Mouse (Mus musculus): Measurements from ENCODE around the gene D630003M21Rik.

The D630003M21Rik gene

GRCm38 (mm10) chr2:158141690-158142440 is 87.2 kb downstream of the D630003M21Rik start:
- no peak for DNase-seq (ENCODE audit: low read depth, low spot score)

- DNase-seq (ENCODE audit: low read depth, low spot score): no peak
These were observed 87.8 kb downstream of the D630003M21Rik start for GRCm38 (mm10) chr2:158141271-158141670.

GRCm38 (mm10) chr2:158140664-158141063 is 88.4 kb downstream of the D630003M21Rik start:
- no peak for DNase-seq (ENCODE audit: low read depth, low spot score)

- peak; percentile 95 for DNase-seq (ENCODE audit: low read depth, low spot score)
These were observed 89.4 kb downstream of the D630003M21Rik start for GRCm38 (mm10) chr2:158139628-158140027.

GRCm38 (mm10) chr2:158138778-158139177 is 90.2 kb downstream of the D630003M21Rik start:
- no peak for DNase-seq (ENCODE audit: low read depth, low spot score)

GRCm38 (mm10) chr2:158137771-158138170 is 91.3 kb downstream of the D630003M21Rik start:
- peak; percentile 82 for DNase-seq (ENCODE audit: low read depth, low spot score)

- peak; percentile 83 for DNase-seq (ENCODE audit: low read depth, low spot score)
These were observed 92.8 kb downstream of the D630003M21Rik start for GRCm38 (mm10) chr2:158136205-158136604.

GRCm38 (mm10) chr2:158133050-158133449 is 96.0 kb downstream of the D630003M21Rik start:
- no peak for DNase-seq (ENCODE audit: low read depth, low spot score)
